Mouse (Mus musculus) kidney, adult 10 weeks (tissue): Measurements from ENCODE around the gene Pus10. TPM values are rescaled to one million over a fixed set of nuclear protein-coding genes. Genes with fewer than 3 reads are reported as not detected.

Experiments used
- polyA plus RNA-seq: library from polyadenylated mRNA; stranded (reverse); fragments of 350-450 nt; fragmentation: Illumina TruSeq; extraction: RNeasy Lipid Tissue Mini Kit (QIAGEN cat#74804); gene quantifications from one replicate; pipeline ENCODE4 v1.2.3, GENCODE M21; 2014; ENCODE audit warnings: low read depth, low replicate concordance

Gene Pus10
- 39.4 TPM for polyA plus RNA-seq

GRCm38 (mm10) chr11:23665311-23665786 lies at the start of gene Pus10:
Gene Pus10, plus strand, starts transcription at chr11:23665674.

GRCm38 (mm10) chr11:23632945-23633878 lies 32.3 kb upstream of the Pus10 start, which contains the start of gene 0610010F05Rik:
Gene 0610010F05Rik, minus strand, starts transcription at chr11:23633639.

GRCm38 (mm10) chr11:23665798-23666501 lies 476 bp downstream of the Pus10 start, which contains the start of gene Pex13:
Gene Pex13, minus strand, starts transcription at chr11:23665959.

GRCm38 (mm10) chr11:23770760-23771506 lies 105.5 kb downstream of the Pus10 start, which contains the start of gene Rel:
Gene Rel, minus strand, starts transcription at chr11:23770970.

Other genes with a start within 250 kb of the Pus10 start
- 50.4 TPM for gene Ahsa2, start 167.6 kb upstream of the Pus10 start, polyA plus RNA-seq
- not detected for gene 1700093K21Rik, start 144.5 kb upstream of the Pus10 start, polyA plus RNA-seq
- 40.1 TPM for gene 0610010F05Rik, start 32.0 kb upstream of the Pus10 start, polyA plus RNA-seq
- gene Pex13, start 285 bp downstream of the Pus10 start, polyA plus RNA-seq: 69.4 TPM
- 2.7 TPM for gene Rel, start 105.3 kb downstream of the Pus10 start, polyA plus RNA-seq
- 26.4 TPM for gene Papolg, start 229.6 kb downstream of the Pus10 start, polyA plus RNA-seq